Mouse (Mus musculus): ENCODE measurements around the gene Pced1a.

The Pced1a gene

GRCm38 (mm10) chr2:130449794-130450433 is 25.4 kb upstream of the Pced1a start, which contains the start of gene Ptpra:
Ptpra (plus strand) TSS chr2:130450278.
- DNase-seq (ENCODE audit: low read depth, low spot score): peak; percentile 87
- Histone ChIP-seq H3K36me3 (ENCODE audit: control insufficient read depth, insufficient read depth, low read length, poor library complexity, severe bottlenecking) (no peaks in the 10 kb centered on the region; the same call in 1 of the 2 replicates), H3K27me3 (ENCODE audit: control insufficient read depth, insufficient read depth, low read length, poor library complexity, severe bottlenecking) (no peaks in the 10 kb centered on the region)

GRCm38 (mm10) chr2:130449021-130449793 is 24.7 kb upstream of the Pced1a start:
- H3K27me3 ChIP-seq (ENCODE audit: control insufficient read depth, insufficient read depth, low read length, poor library complexity, severe bottlenecking): no peaks in the 10 kb centered on the region
- H3K36me3 ChIP-seq (ENCODE audit: control insufficient read depth, insufficient read depth, low read length, poor library complexity, severe bottlenecking): no peaks in the 10 kb centered on the region; the same call in 1 of the 2 replicates
- peak; percentile 46 for DNase-seq (ENCODE audit: low read depth, low spot score)

- Histone ChIP-seq H3K27me3 (ENCODE audit: control insufficient read depth, insufficient read depth, low read length, poor library complexity, severe bottlenecking) (no peaks in the 10 kb centered on the region), H3K36me3 (ENCODE audit: control insufficient read depth, insufficient read depth, low read length, poor library complexity, severe bottlenecking) (no peaks in the 10 kb centered on the region; the same call in 1 of the 2 replicates)
- DNase-seq (ENCODE audit: low read depth, low spot score): no peak
Measured at GRCm38 (mm10) chr2:130448449-130448848, 23.9 kb upstream of the Pced1a start.

- DNase-seq (ENCODE audit: low read depth, low spot score): no peak
- Histone ChIP-seq H3K27me3 (ENCODE audit: control insufficient read depth, insufficient read depth, low read length, poor library complexity, severe bottlenecking) (no peaks in the 10 kb centered on the region), H3K36me3 (ENCODE audit: control insufficient read depth, insufficient read depth, low read length, poor library complexity, severe bottlenecking) (peaks cover 9% of the 10 kb centered on the region)
Measured at GRCm38 (mm10) chr2:130442162-130442561, 17.7 kb upstream of the Pced1a start.

- peaks cover 9% of the 10 kb centered on the region for H3K36me3 ChIP-seq (ENCODE audit: control insufficient read depth, insufficient read depth, low read length, poor library complexity, severe bottlenecking)
- H3K27me3 ChIP-seq (ENCODE audit: control insufficient read depth, insufficient read depth, low read length, poor library complexity, severe bottlenecking): no peaks in the 10 kb centered on the region
Measured at GRCm38 (mm10) chr2:130439840-130440480, 15.5 kb upstream of the Pced1a start.

GRCm38 (mm10) chr2:130438861-130439260 is 14.4 kb upstream of the Pced1a start:
- DNase-seq (ENCODE audit: low read depth, low spot score): no peak
- Histone ChIP-seq H3K36me3 (ENCODE audit: control insufficient read depth, insufficient read depth, low read length, poor library complexity, severe bottlenecking) (peaks cover 9% of the 10 kb centered on the region), H3K27me3 (ENCODE audit: control insufficient read depth, insufficient read depth, low read length, poor library complexity, severe bottlenecking) (no peaks in the 10 kb centered on the region)

More at GRCm38 (mm10) chr2:130439840-130440480, 15.5 kb upstream of the Pced1a start:
- DNase-seq (ENCODE audit: low read depth, low spot score): no peak

- peaks cover 9% of the 10 kb centered on the region for H3K36me3 ChIP-seq (ENCODE audit: control insufficient read depth, insufficient read depth, low read length, poor library complexity, severe bottlenecking)
- no peaks in the 10 kb centered on the region for H3K27me3 ChIP-seq (ENCODE audit: control insufficient read depth, insufficient read depth, low read length, poor library complexity, severe bottlenecking)
- no peak for DNase-seq (ENCODE audit: low read depth, low spot score)
Measured at GRCm38 (mm10) chr2:130436769-130437168, 12.3 kb upstream of the Pced1a start.

GRCm38 (mm10) chr2:130433152-130433551 is 8.7 kb upstream of the Pced1a start:
- Histone ChIP-seq H3K36me3 (ENCODE audit: control insufficient read depth, insufficient read depth, low read length, poor library complexity, severe bottlenecking) (peaks cover 2% of the 10 kb centered on the region; the same call in 1 of the 2 replicates), H3K27me3 (ENCODE audit: control insufficient read depth, insufficient read depth, low read length, poor library complexity, severe bottlenecking) (no peaks in the 10 kb centered on the region)
- peak; percentile 80 for DNase-seq (ENCODE audit: low read depth, low spot score)

- Histone ChIP-seq H3K36me3 (ENCODE audit: control insufficient read depth, insufficient read depth, low read length, poor library complexity, severe bottlenecking) (no peaks in the 10 kb centered on the region; the same call in 1 of the 2 replicates), H3K27me3 (ENCODE audit: control insufficient read depth, insufficient read depth, low read length, poor library complexity, severe bottlenecking) (no peaks in the 10 kb centered on the region)
- DNase-seq (ENCODE audit: low read depth, low spot score): no peak
Measured at GRCm38 (mm10) chr2:130432157-130432556, 7.7 kb upstream of the Pced1a start.

GRCm38 (mm10) chr2:130430484-130430883 is 6.0 kb upstream of the Pced1a start:
- Histone ChIP-seq H3K36me3 (ENCODE audit: control insufficient read depth, insufficient read depth, low read length, poor library complexity, severe bottlenecking) (no peaks in the 10 kb centered on the region; the same call in 1 of the 2 replicates), H3K27me3 (ENCODE audit: control insufficient read depth, insufficient read depth, low read length, poor library complexity, severe bottlenecking) (no peaks in the 10 kb centered on the region)
- DNase-seq (ENCODE audit: low read depth, low spot score): peak; percentile 39

GRCm38 (mm10) chr2:130429851-130430250 is 5.3 kb upstream of the Pced1a start:
- no peak for DNase-seq (ENCODE audit: low read depth, low spot score)
- Histone ChIP-seq H3K27me3 (ENCODE audit: control insufficient read depth, insufficient read depth, low read length, poor library complexity, severe bottlenecking) (no peaks in the 10 kb centered on the region), H3K36me3 (ENCODE audit: control insufficient read depth, insufficient read depth, low read length, poor library complexity, severe bottlenecking) (no peaks in the 10 kb centered on the region; the same call in 1 of the 2 replicates)

GRCm38 (mm10) chr2:130425112-130425511 is 611 bp upstream of the Pced1a start:
- H3K27me3 ChIP-seq (ENCODE audit: control insufficient read depth, insufficient read depth, low read length, poor library complexity, severe bottlenecking): no peaks in the 10 kb centered on the region
- DNase-seq (ENCODE audit: low read depth, low spot score): peak; percentile 27
- H3K36me3 ChIP-seq (ENCODE audit: control insufficient read depth, insufficient read depth, low read length, poor library complexity, severe bottlenecking): no peaks in the 10 kb centered on the region

GRCm38 (mm10) chr2:130423397-130424125 is 940 bp downstream of the Pced1a start:
- DNase-seq (ENCODE audit: low read depth, low spot score): peak; percentile 82
- Histone ChIP-seq H3K27me3 (ENCODE audit: control insufficient read depth, insufficient read depth, low read length, poor library complexity, severe bottlenecking) (no peaks in the 10 kb centered on the region), H3K36me3 (ENCODE audit: control insufficient read depth, insufficient read depth, low read length, poor library complexity, severe bottlenecking) (peaks cover 2% of the 10 kb centered on the region; the same call in 1 of the 2 replicates)

All from splenic B cell, adult 2 months (primary cell).